Mouse (Mus musculus) hindbrain, embryonic 15.5 days (tissue): ENCODE measurements around the gene Arhgdib. TPM values are rescaled to one million over a fixed set of nuclear protein-coding genes. Genes with fewer than 3 reads are reported as not detected.

Source experiments
- polyA plus RNA-seq: library from polyadenylated mRNA; unstranded; fragments of >200 nt; fragmentation: Nextera tagmentation; extraction: Ambion mirVana; gene quantifications from 2 replicates; pipeline ENCODE4 v1.2.1, GENCODE M21; 2015

The Arhgdib gene
- polyA plus RNA-seq, 1 experiment from 2014 or later = 14.0 TPM

Other genes with a start within 250 kb of the Arhgdib start
- gene Gucy2c, start 160.1 kb downstream of the Arhgdib start, polyA plus RNA-seq = 0.17 and 0.22 TPM in 2 replicates
- 0.43 and 0.52 TPM in 2 replicates for gene Hist4h4, start 137.5 kb downstream of the Arhgdib start, polyA plus RNA-seq
- gene H2afj, start 133.7 kb downstream of the Arhgdib start, polyA plus RNA-seq = 106 and 109 TPM in 2 replicates
- gene BC049715, start 114.3 kb downstream of the Arhgdib start, polyA plus RNA-seq = 1.2 and 1.3 TPM in 2 replicates
- 72.3 and 78.4 TPM in 2 replicates for gene Wbp11, start 113.7 kb downstream of the Arhgdib start, polyA plus RNA-seq
- gene Smco3, start 106.4 kb downstream of the Arhgdib start, polyA plus RNA-seq = 1.4 and 1.8 TPM in 2 replicates
- 0.09 and 0.46 TPM in 2 replicates for gene Art4, start 84.2 kb downstream of the Arhgdib start, polyA plus RNA-seq
- gene Mgp, start 66.1 kb downstream of the Arhgdib start, polyA plus RNA-seq = 12.2 and 21.3 TPM in 2 replicates
- not detected in 2 replicates for gene Erp27, start 19.7 kb downstream of the Arhgdib start, polyA plus RNA-seq
- gene Pde6h, start 18.1 kb downstream of the Arhgdib start, polyA plus RNA-seq = 0.07 and 1.1 TPM in 2 replicates
- 7.1 and 7.5 TPM in 2 replicates for gene Rerg, start 228.6 kb upstream of the Arhgdib start, polyA plus RNA-seq